Mouse (Mus musculus): ENCODE results near the gene Mrnip. TPM values are rescaled to one million over a fixed set of nuclear protein-coding genes. Genes with fewer than 3 reads are reported as not detected.
A peak's percentile ranks its signal among the peaks of the same experiment; 100 is the strongest.

Mrnip gene
- polyA plus RNA-seq, 1 experiment from 2014 or later: 35.1 TPM

GRCm38 (mm10) chr11:50222559-50223276 is 48.5 kb downstream of the Mrnip start:
- peak overlapping the region; percentile 91 for H3K4me2 ChIP-seq (replicated peaks)
- H3K9ac ChIP-seq (replicated peaks): no peak overlapping the region; the same call in 1 of the 2 replicates
- no peak overlapping the region; the same call in 1 of the 2 replicates for H3K4me3 ChIP-seq (replicated peaks)
- 0 out of 2 replicates have a peak, but pooled peaks cover 3% of the 10 kb centered on the region for H3K36me3 ChIP-seq
- no peak overlapping the region for H3K27ac ChIP-seq
- peaks cover 44% of the 10 kb centered on the region for H3K4me1 ChIP-seq (replicated peaks)
- WGBS: 53% methylated on average over 7 of the region's 7 CpGs
- no peak for ATAC-seq
- H3K9me3 ChIP-seq: no peaks in the 10 kb centered on the region
- no peaks in the 10 kb centered on the region for H3K27me3 ChIP-seq

DNA sequence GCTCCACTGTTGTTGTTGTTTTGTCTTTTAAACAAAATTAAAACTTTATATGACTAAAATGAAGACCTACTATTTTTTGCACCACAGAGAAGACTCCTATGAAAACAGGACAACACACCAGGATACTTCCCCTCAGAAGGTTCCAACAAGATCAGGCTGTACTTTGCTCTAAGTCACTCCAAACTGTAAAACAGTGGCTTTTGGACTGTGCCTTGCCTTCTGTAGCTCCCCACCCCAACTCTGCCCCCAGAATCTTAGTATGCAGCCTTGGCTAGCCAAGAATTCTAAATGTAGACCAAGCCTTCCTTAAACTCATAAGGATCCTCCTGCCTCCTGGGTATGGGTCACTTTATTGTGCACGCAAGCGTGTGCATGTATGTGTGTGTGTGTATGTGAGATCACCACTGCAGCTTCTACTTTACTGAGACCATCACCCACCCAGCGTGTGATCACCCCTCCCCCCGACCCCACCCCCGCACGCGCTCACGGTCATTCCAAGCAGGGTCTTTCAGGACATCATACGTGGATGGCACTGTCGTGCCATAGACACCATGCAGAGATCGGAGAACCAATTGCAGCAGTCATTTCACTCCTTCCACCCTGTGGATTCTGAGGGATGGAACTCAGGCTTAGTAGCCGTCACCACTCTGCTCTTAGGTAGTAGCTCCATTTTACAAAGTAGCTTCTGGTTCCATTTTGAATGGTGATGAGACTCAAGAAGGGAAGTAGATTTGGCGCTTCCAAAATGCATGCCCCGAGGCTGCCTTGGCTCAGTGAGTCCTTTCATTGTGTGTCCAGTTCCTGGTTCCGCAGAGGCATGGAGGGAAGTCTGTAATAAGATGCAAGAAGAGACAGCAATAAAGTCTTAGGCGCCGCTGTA is 49.8 kb downstream of the Mrnip start:
- Histone ChIP-seq H3K9ac (replicated peaks) (peak overlapping the region; percentile 99), H3K4me2 (replicated peaks) (peak overlapping the region; percentile 91), H3K4me3 (replicated peaks) (peak overlapping the region; percentile 85), H3K4me1 (replicated peaks) (peaks cover 47% of the 10 kb centered on the region), H3K27me3 (0 out of 2 replicates have a peak, but pooled peaks cover 4% of the 10 kb centered on the region), H3K36me3 (0 out of 2 replicates have a peak, but pooled peaks cover 3% of the 10 kb centered on the region), H3K27ac (peak overlapping the region; percentile 95), H3K9me3 (no peaks in the 10 kb centered on the region)
- WGBS: 4% methylated on average over 17 of the region's 17 CpGs
- ATAC-seq: peak; percentile 27

- under 1% methylated on average over 67 of the region's 70 CpGs for WGBS
- Histone ChIP-seq H3K27me3 (0 out of 2 replicates have a peak, but pooled peaks cover 6% of the 10 kb centered on the region), H3K4me1 (replicated peaks) (peaks cover 51% of the 10 kb centered on the region), H3K36me3 (0 out of 2 replicates have a peak, but pooled peaks cover under 1% of the 10 kb centered on the region), H3K9me3 (no peaks in the 10 kb centered on the region), H3K4me2 (replicated peaks) (peak overlapping the region; percentile 91), H3K4me3 (replicated peaks) (peak overlapping the region; percentile 85), H3K27ac (peak overlapping the region; percentile 95), H3K9ac (replicated peaks) (peak overlapping the region; percentile 99)
- ATAC-seq: peak; percentile 86
These were observed 50.7 kb downstream of the Mrnip start for GRCm38 (mm10) chr11:50224671-50225530.

GRCm38 (mm10) chr11:50225611-50226378 is 51.6 kb downstream of the Mrnip start:
- peak overlapping the region; percentile 85 for H3K4me3 ChIP-seq (replicated peaks)
- ATAC-seq: peak; percentile 35
- 3% methylated on average over 34 of the region's 34 CpGs for WGBS
- peak overlapping the region; percentile 91 for H3K4me2 ChIP-seq (replicated peaks)
- peaks cover 56% of the 10 kb centered on the region for H3K4me1 ChIP-seq (replicated peaks)
- H3K27ac ChIP-seq: peak overlapping the region; percentile 95
- H3K27me3 ChIP-seq: peaks cover 12% of the 10 kb centered on the region; the same call in 1 of the 2 replicates
- no peaks in the 10 kb centered on the region for H3K9me3 ChIP-seq
- peaks cover 3% of the 10 kb centered on the region; the same call in 1 of the 2 replicates for H3K36me3 ChIP-seq
- H3K9ac ChIP-seq (replicated peaks): peak overlapping the region; percentile 99

DNA sequence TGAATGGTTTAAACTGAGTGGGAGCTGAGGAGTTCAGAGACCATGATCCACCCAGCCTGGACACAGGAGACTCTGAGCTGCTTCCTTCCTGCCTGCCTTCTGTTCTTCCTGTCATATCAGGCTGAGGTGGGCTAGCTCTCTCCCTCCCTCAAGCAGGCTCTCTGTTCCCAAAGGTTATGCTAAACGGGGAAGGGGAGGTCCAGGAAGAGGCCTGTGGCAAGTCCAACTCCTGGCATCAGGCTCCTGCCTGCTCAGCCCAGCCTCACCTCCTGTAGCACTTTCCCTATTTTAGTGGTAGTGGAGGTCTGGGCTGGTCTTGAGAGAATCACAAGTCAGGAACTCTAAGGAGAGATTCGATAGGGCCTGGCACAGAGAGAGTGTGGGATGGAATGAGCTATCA is 52.2 kb downstream of the Mrnip start:
- Histone ChIP-seq H3K27me3 (peaks cover 12% of the 10 kb centered on the region; the same call in 1 of the 2 replicates), H3K4me3 (replicated peaks) (peak overlapping the region; percentile 85), H3K9me3 (no peaks in the 10 kb centered on the region), H3K4me2 (replicated peaks) (peak overlapping the region; percentile 91), H3K4me1 (replicated peaks) (peaks cover 59% of the 10 kb centered on the region), H3K27ac (peak overlapping the region; percentile 95; the same call in 1 of the 2 replicates), H3K36me3 (peaks cover 6% of the 10 kb centered on the region; the same call in 1 of the 2 replicates), H3K9ac (replicated peaks) (peak overlapping the region; percentile 99)
- no peak for ATAC-seq
- 33% methylated on average over 2 of the region's 2 CpGs for WGBS

DNA sequence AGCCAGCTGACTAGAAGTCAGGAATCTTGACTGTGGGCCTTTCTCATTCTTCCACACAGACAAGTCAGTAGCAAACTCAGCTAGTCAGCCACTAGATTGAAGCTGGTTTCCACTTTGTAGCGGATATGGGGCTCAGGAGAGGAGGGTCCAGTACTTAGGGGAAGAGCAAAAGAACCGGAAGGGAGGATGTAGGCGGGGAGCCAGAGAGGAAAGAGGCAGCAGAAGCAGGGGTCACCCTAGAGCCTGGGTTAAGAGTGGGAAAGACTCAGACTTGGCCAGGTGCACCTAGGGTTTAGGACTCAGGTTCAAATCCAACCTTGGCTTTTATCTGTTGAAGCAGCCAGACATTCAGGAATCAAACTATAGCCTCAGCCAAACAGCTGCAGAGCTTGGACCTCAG is 53.0 kb downstream of the Mrnip start:
- Histone ChIP-seq H3K9me3 (no peaks in the 10 kb centered on the region), H3K4me3 (replicated peaks) (no peak overlapping the region; the same call in 1 of the 2 replicates), H3K27me3 (peaks cover 12% of the 10 kb centered on the region; the same call in 1 of the 2 replicates), H3K9ac (replicated peaks) (peak overlapping the region; percentile 99), H3K4me2 (replicated peaks) (peak overlapping the region; percentile 91), H3K27ac (no peak overlapping the region), H3K36me3 (peaks cover 12% of the 10 kb centered on the region), H3K4me1 (replicated peaks) (peaks cover 59% of the 10 kb centered on the region)
- ATAC-seq: no peak
- 83% methylated on average over 3 of the region's 3 CpGs for WGBS

GRCm38 (mm10) chr11:50227736-50228135 is 53.5 kb downstream of the Mrnip start:
- Histone ChIP-seq H3K36me3 (peaks cover 18% of the 10 kb centered on the region), H3K4me1 (replicated peaks) (peaks cover 54% of the 10 kb centered on the region), H3K4me2 (replicated peaks) (peak overlapping the region; percentile 91; the same call in 1 of the 2 replicates), H3K9ac (replicated peaks) (peak overlapping the region; percentile 99; the same call in 1 of the 2 replicates), H3K4me3 (replicated peaks) (no peak overlapping the region), H3K27me3 (peaks cover 12% of the 10 kb centered on the region; the same call in 1 of the 2 replicates), H3K9me3 (no peaks in the 10 kb centered on the region), H3K27ac (no peak overlapping the region)
- no peak for ATAC-seq
- 88% methylated on average over 4 of the region's 4 CpGs for WGBS

DNA sequence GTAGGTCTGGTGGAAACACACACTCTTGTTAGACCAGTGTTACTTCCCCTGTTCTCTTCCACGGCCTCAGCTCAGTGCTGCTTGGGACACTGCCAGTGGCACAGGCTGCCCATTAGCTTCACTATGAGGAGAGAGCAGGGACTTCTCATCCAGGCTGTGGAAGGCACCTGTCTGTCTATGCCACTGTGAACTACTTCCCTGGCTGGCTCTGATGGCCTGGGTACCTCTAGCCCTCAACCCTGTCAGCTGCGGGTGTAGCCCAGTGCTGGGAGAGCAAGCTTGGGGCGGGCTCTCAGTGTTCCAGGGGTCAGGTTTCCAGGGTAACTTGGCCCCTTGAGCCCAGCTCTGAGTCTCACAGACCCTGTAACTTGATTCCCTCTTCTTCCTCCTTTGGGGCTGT is 54.5 kb downstream of the Mrnip start:
- H3K27ac ChIP-seq: no peak overlapping the region
- peaks cover 44% of the 10 kb centered on the region for H3K4me1 ChIP-seq (replicated peaks)
- peaks cover 12% of the 10 kb centered on the region; the same call in 1 of the 2 replicates for H3K27me3 ChIP-seq
- no peak for ATAC-seq
- 23% methylated on average over 3 of the region's 3 CpGs for whole genome bisulfite sequencing
- no peak overlapping the region for H3K4me2 ChIP-seq (replicated peaks)
- no peak overlapping the region for H3K4me3 ChIP-seq (replicated peaks)
- peaks cover 28% of the 10 kb centered on the region for H3K36me3 ChIP-seq
- peak overlapping the region; percentile 34 for H3K9ac ChIP-seq (replicated peaks)
- H3K9me3 ChIP-seq: no peaks in the 10 kb centered on the region

DNA sequence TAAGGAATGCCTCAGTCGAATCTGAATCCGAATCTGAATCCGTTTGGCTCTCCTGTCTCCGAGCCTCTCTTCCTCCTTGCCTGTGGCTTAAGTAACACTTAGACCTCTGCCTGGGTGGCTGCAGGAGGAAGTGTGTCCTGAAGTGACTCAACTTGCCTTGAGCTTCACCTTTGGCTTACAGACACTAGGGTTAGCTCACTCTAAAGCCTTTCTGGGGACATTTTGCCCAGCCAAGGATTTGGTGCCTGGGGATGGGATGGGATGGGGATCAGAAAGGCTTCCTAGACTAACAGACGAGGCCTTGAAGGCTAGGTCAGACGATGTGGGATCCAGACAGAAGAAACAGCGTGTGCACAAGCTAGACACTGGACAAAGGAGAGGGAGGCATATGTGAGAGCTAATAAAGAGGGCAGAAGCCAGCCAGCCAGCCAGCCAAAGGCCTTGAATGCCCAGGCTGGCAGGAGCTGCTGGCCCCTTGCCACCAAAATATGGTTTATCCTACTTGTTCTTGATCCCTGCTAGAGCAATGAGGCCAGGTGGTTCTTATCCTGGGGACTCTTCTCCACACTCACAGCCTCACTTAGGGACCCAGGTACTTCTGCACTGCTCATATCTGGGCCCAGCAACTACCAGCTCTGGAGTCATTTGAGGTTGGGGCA is 55.1 kb downstream of the Mrnip start:
- H3K9ac ChIP-seq (replicated peaks): peak overlapping the region; percentile 34
- H3K4me1 ChIP-seq (replicated peaks): peaks cover 40% of the 10 kb centered on the region
- no peak overlapping the region for H3K27ac ChIP-seq
- no peak for ATAC-seq
- peaks cover 13% of the 10 kb centered on the region; the same call in 1 of the 2 replicates for H3K27me3 ChIP-seq
- H3K9me3 ChIP-seq: no peaks in the 10 kb centered on the region
- no peak overlapping the region for H3K4me2 ChIP-seq (replicated peaks)
- peaks cover 34% of the 10 kb centered on the region for H3K36me3 ChIP-seq
- H3K4me3 ChIP-seq (replicated peaks): no peak overlapping the region
- WGBS: 38% methylated on average over 7 of the region's 7 CpGs

All from midbrain, embryonic 13.5 days (tissue).